Mouse (Mus musculus) small intestine, adult 2 months (tissue): ENCODE results near the gene Bloc1s6. TPM values are rescaled to one million over a fixed set of nuclear protein-coding genes. Genes with fewer than 3 reads are reported as not detected.

Source experiments
- H3K27ac ChIP-seq: fragments of 200-500 bp; 2 replicates; pipeline ENCODE4 v1.5.1; 2012; ENCODE audit warnings: low read depth, low read length, control low read depth, inconsistent platforms; ENCODE audit not compliant: insufficient read depth
- H3K27me3 ChIP-seq: fragments of 200-500 bp; 2 replicates; pipeline ENCODE4 v1.6.1; 2012; ENCODE audit warnings: mild to moderate bottlenecking, moderate library complexity, low read length, inconsistent platforms; ENCODE audit not compliant: control insufficient read depth, insufficient read depth
- H3K36me3 ChIP-seq: fragments of 200-500 bp; 2 replicates; pipeline ENCODE4 v1.6.1; 2012; ENCODE audit warnings: mild to moderate bottlenecking, low read length, control low read depth, inconsistent platforms; ENCODE audit not compliant: control insufficient read depth, insufficient read depth
- H3K4me1 ChIP-seq: fragments of 200-500 bp; 2 replicates; pipeline ENCODE4 v1.6.1; 2012; ENCODE audit warnings: low read length, inconsistent platforms, mixed read lengths; ENCODE audit not compliant: control insufficient read depth, insufficient read depth, insufficient read length
- H3K4me3 ChIP-seq: fragments of 200-500 bp; 2 replicates; pipeline ENCODE4 v1.5.1; 2012; ENCODE audit warnings: low read depth, mild to moderate bottlenecking, control low read depth, inconsistent platforms, low read length, moderate library complexity
- CTCF ChIP-seq: fragments of 200-500 bp; IDR thresholded peaks from 2 replicates; pipeline ENCODE4 v1.5.1; 2012; ENCODE audit warnings: low read depth, mild to moderate bottlenecking, control low read depth, inconsistent platforms, low read length, moderate library complexity, mixed read lengths; ENCODE audit not compliant: insufficient replicate concordance, insufficient read length; ENCODE audit errors: extremely low read depth
- POLR2A ChIP-seq: fragments of 200-500 bp; IDR thresholded peaks from 2 replicates; pipeline ENCODE4 v1.6.1; 2012; ENCODE audit warnings: low read depth, mild to moderate bottlenecking, control low read depth, inconsistent platforms, low read length, moderate library complexity
- WGBS: fragments of 180-500 bp; shearing (Covaris S2); methylation state at CpG from one replicate; pipeline ENCODE4 v1.1.7; 2018; 5-methylcytosine and 5-hydroxymethylcytosine counted together
- polyA plus RNA-seq: library from polyadenylated mRNA; depleted of rRNA; stranded (reverse); fragments of >200 nt; gene quantifications from 2 replicates; pipeline ENCODE4 v1.2.3, GENCODE M21; 2012

The Bloc1s6 gene
- polyA plus RNA-seq, 1 experiment = 41.8 TPM

DNA sequence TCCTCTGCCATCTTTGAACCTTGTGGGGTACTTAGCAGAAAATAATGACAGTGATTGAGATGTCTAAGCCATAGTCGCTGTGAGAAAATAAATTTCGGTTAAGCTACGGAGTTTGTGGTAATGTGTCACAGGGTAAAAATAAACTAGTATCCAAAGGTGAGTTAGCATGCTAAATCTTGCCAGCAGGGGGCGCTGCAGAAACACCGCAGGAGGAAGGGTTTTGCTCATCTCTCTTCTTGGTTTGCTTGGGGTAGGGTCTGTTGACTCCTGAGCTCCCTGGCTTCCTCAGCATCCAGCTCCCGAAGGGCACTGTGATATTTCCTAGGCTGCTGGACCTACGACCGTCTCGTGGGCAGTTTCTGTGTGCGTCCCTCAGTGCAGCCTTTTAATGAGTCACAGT lies 12.7 kb upstream of the Bloc1s6 start:
- peak; percentile 82; the same call in 1 of the 2 replicates for TF ChIP-seq CTCF
- TF ChIP-seq POLR2A = no peak
- H3K4me3 ChIP-seq = no peak overlapping the region
- no peaks in the 10 kb centered on the region for H3K27me3 ChIP-seq
- H3K4me1 ChIP-seq = peaks cover 5% of the 10 kb centered on the region; the same call in 1 of the 2 replicates
- H3K27ac ChIP-seq = no peak overlapping the region
- no peaks in the 10 kb centered on the region for H3K36me3 ChIP-seq
- 52% methylated on average over 10 of the region's 10 CpGs for WGBS

DNA sequence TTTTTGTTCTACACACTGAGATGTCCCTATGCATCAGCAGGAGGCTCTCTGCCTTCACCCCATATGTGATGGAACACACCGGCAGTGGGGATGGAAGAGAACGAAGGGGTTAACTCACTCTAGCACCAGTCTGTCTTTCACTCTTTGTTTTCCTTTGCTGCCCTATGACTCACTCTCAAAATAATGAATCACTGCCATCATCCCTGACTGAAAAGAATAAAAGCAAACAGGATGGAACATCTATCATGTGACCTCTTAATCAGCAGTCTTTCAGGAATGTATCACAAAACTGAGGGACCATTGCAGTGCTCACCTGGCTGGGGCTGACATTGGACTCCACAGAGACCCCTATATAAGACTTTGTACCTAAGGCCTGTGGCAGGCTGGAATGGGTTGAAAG lies 6.8 kb upstream of the Bloc1s6 start:
- H3K4me3 ChIP-seq = no peak overlapping the region
- no peaks in the 10 kb centered on the region for H3K36me3 ChIP-seq
- 74% methylated on average over 2 of the region's 2 CpGs for WGBS
- no peaks in the 10 kb centered on the region for H3K27me3 ChIP-seq
- H3K4me1 ChIP-seq = no peaks in the 10 kb centered on the region; the same call in 1 of the 2 replicates
- no peak overlapping the region for H3K27ac ChIP-seq
- no peak for TF ChIP-seq POLR2A
- no peak for TF ChIP-seq CTCF

DNA sequence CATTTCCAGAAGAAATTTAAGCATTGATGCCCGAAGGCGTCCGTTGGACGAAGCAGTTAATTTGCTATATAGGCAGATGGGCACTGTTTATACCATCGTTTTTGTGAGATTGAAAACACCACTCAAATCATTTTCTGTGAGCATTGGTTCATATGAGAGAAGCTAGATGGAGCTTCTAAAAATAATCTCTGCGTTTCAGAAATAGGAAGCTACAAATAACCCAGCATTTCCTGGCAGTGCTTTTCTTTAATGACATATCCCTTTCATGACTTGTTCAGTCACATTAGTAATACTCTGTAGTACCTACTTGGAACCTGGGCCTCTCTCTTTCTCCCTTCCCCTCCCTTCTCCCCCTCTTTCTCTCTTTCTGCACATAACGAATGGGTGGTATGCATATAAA lies 720 bp downstream of the Bloc1s6 start:
- H3K27ac ChIP-seq = peak overlapping the region; percentile 76
- H3K4me1 ChIP-seq = peaks cover 2% of the 10 kb centered on the region; the same call in 1 of the 2 replicates
- TF ChIP-seq POLR2A (no peak), CTCF (no peak)
- 12% methylated on average over 7 of the region's 7 CpGs for WGBS
- peak overlapping the region; percentile 82 for H3K4me3 ChIP-seq
- peaks cover 9% of the 10 kb centered on the region; the same call in 1 of the 2 replicates for H3K36me3 ChIP-seq
- H3K27me3 ChIP-seq = no peaks in the 10 kb centered on the region

DNA sequence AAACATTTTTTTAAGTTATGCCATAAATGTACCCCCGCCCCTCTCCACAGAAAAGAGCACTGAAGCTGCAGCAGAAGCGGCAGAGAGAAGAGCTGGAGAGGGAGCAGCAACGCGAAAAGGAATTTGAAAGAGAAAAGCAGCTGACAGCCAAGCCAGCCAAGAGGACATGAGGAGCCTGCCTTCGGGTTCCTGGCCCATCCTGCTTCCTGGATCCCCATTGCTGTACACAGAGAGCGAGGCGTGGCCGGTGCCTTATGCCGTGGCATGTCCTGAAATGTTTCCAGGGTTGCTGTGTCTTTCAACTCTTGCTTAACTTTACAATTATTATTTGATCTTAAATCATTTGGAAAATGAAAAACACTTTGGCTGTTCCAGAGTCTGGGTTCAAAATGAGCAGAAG lies 8.2 kb downstream of the Bloc1s6 start:
- 28% methylated on average over 9 of the region's 9 CpGs for WGBS
- no peak for TF ChIP-seq CTCF
- no peak for TF ChIP-seq POLR2A
- no peaks in the 10 kb centered on the region for H3K27me3 ChIP-seq
- peak overlapping the region; percentile 38; the same call in 1 of the 2 replicates for H3K4me3 ChIP-seq
- peaks cover 34% of the 10 kb centered on the region for H3K36me3 ChIP-seq
- peak overlapping the region; percentile 58 for H3K27ac ChIP-seq
- H3K4me1 ChIP-seq = no peaks in the 10 kb centered on the region; the same call in 1 of the 2 replicates

DNA sequence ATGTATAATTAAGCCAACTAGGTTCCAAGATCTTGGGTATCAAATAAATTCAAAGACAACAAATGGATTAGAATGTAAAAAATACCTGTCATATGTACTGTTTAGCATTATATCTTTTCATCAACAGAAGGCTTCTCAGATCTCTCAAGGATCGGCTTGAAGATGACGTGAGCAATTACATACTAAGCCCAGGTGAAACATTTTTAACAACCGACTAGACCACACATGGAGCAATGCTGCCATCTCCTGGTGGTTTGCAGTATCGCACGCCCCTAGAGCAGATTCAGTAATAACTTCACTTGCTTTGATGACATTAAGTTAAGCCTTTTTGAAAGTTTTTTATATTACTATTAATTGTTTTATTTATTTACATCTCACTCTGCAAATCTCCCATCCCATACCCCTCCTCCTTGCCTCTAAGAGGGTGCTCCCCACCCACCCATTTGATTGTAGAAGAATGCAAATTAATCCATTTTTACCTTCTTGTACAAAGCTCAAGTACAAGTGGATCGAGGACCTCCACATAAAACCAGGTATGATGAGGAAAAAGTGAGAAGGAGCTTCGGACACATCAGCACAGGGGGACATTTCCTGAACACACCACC lies 15.5 kb downstream of the Bloc1s6 start:
- 14% methylated on average over 7 of the region's 7 CpGs for WGBS
- no peak overlapping the region for H3K4me3 ChIP-seq
- TF ChIP-seq POLR2A (no peak), CTCF (peak; percentile 77; the same call in 1 of the 2 replicates)
- H3K36me3 ChIP-seq = no peaks in the 10 kb centered on the region
- H3K4me1 ChIP-seq = no peaks in the 10 kb centered on the region
- H3K27ac ChIP-seq = no peak overlapping the region
- no peaks in the 10 kb centered on the region for H3K27me3 ChIP-seq

DNA sequence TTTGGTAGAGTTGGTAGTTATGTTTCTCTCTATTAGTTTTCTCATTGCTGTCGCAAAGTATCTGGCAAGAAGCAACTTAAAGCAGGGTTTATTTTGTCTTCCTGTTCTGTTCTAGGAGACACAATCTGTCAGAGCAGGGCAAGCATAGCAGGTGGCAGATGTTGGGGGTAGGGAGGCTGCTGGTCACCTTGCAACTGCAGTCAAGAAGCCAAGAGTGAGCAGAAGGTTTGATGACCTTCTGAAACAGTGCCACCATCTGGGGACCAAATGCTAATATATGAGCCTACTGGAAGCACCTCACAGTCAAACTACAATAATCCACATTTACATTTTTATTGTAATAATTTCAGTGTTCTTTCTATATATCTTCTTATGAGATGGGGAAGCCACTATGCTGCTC lies 21.5 kb downstream of the Bloc1s6 start:
- WGBS = 92% methylated on average over 1 of the region's 1 CpGs
- TF ChIP-seq CTCF = no peak
- TF ChIP-seq POLR2A = no peak
- Histone ChIP-seq H3K36me3 (no peaks in the 10 kb centered on the region), H3K27me3 (no peaks in the 10 kb centered on the region), H3K4me1 (peaks cover 7% of the 10 kb centered on the region), H3K27ac (no peak overlapping the region), H3K4me3 (no peak overlapping the region)

DNA sequence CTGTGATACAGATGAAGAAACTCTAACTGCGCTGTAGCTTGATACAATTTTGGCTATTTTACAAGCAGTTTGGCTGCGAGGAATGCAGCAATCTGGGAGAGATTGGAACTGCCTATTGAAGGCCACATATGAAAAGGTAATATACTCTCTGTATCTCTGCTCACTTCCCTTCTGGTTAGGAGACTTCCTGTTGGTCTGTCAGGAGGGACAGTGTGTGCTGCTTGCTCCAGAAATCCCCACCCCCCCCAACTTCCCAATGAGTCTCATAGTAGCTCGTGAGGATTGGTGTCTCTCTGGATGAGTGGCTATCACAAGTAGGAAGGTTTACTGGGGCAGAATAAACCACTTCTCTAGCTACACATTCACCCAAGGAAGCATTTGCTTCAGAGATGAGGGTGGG lies 24.7 kb downstream of the Bloc1s6 start:
- Histone ChIP-seq H3K4me1 (peaks cover 13% of the 10 kb centered on the region), H3K36me3 (no peaks in the 10 kb centered on the region), H3K27me3 (no peaks in the 10 kb centered on the region), H3K27ac (no peak overlapping the region), H3K4me3 (no peak overlapping the region)
- WGBS = 62% methylated on average over 3 of the region's 3 CpGs
- TF ChIP-seq POLR2A (no peak), CTCF (no peak)
